Mouse (Mus musculus) adrenal gland, postnatal 25 days (tissue): Measurements from ENCODE around the gene Tbc1d22a. TPM values are rescaled to one million over a fixed set of nuclear protein-coding genes. Genes with fewer than 3 reads are reported as not detected.

Experiments
- DNase-seq: peaks from one replicate; pipeline ENCODE4 v3.0.0; 2021; ENCODE audit warnings: mixed read lengths
- total RNA-seq: library from RNA; stranded (reverse); gene quantifications from 2 replicates; pipeline ENCODE4 v1.2.3, GENCODE M21; 2021

Gene Tbc1d22a
- total RNA-seq, 1 experiment from 2014 or later, result 33.8 TPM

GRCm38 (mm10) chr15:86449236-86449635, 235.0 kb downstream of the Tbc1d22a start:
- no peak for DNase-seq

- DNase-seq, result no peak
These were observed 235.5 kb downstream of the Tbc1d22a start for GRCm38 (mm10) chr15:86449794-86450193.

- DNase-seq, result no peak
These were observed 245.2 kb downstream of the Tbc1d22a start for GRCm38 (mm10) chr15:86459413-86459812.

DNA sequence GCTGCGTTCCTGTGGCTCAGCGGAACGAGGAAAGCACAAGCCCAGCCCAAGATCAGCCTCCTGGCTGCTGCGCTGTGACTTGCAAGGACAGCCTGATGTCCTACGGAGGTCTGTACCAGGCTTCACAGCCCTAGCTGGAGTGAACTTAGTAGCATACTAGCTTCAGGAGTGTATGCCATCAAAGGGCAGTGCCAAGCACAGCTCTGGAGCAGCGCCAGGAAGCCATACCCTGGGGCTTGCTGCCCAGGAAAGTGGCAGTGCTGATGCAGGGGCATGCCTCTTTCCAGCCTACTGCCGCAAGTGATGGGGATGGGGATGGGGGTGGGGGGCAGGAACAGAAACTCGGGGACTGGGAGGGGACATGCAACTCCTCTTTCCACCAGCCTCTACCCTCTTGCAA, 248.4 kb downstream of the Tbc1d22a start:
- DNase-seq, result no peak

GRCm38 (mm10) chr15:86468082-86468481, 253.8 kb downstream of the Tbc1d22a start:
- DNase-seq, result no peak

DNA sequence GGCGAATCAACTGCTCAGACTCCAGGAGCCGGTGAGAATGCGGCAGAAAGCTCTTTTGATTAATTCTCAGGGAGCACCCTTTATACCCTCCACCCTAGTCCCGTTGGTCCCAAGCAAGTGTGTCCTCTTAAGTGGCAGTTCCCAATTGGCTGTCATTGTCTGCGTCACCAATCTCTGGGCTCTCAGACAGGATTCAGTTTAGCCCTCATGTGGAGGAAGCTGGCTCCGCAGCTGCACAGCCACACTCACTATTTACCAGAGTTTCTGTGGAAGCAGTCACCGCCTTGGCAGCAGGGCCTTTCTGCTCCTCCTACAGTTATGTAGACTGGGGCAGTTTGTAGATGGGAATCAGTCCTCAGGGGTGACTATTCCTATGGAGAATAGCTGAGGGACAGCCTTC, 256.9 kb downstream of the Tbc1d22a start:
- no peak for DNase-seq

DNA sequence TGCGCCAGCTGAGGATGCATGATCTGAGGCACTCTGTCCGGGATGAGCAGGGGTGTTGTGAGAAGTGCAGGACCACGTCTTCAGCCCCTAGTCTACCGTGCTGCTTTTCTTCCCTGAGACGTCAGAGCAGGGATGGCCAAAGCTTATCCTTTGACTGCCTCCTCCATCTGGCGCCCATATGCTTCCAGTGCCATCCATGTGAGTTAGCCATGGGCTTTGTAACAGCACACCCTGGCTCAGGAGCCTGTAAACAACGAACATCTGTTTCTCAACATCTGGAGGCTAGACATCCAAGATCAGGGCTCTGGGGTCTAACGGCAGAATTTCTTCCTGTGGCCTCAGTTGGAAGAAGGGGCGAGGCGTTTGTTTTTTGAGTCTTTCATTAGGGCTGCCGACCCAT, 259.2 kb downstream of the Tbc1d22a start:
- no peak for DNase-seq

DNA sequence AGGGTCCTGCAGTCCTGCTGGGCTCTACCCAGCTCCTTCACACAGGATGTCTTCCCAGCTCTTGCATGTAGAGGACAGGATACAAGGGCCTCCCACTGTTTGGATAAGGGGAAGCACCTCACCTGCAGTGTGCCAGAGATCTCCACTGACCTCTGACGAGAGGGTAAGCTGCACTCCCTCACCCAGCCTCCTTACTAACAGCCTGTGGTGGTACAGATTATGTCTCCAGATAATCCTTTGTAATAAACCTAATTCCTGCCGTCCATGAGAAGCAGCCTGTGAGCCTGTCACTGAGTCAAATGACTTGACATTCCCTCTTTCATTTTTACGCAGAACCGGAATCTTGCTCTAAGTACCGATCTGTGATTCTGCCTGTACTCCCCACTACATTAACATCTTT, 260.7 kb downstream of the Tbc1d22a start:
- DNase-seq, result no peak

- no peak for DNase-seq
These were observed 262.2 kb downstream of the Tbc1d22a start for GRCm38 (mm10) chr15:86476483-86476882.

- no peak for DNase-seq
These were observed 262.8 kb downstream of the Tbc1d22a start for GRCm38 (mm10) chr15:86477032-86477431.

DNA sequence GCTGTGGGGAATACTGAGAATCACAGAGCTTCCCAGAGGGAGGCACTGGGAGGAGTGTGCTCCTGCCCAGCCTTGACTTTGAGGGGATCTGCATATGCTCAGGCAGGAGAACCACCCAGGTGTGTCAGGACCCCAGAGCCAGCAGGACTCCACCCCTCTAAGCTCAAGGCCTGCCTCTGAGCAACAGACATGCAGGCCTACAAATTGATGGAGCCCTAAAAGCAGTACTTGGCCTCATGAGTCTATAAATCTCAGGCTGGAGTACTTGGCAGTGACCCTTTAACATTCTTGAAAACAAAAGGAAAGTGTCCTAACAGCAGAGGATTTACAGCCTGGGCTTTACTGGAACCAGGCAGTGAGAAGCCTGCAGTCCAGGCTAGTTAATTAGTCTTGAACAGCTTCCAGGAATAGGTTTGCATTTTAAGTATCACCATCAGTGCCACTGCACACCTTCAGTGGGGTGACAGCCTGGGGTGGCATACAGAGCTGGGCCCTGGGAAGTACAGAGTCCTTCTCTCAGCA, 263.3 kb downstream of the Tbc1d22a start:
- DNase-seq, result no peak

GRCm38 (mm10) chr15:86478685-86479502, 264.6 kb downstream of the Tbc1d22a start:
- no peak for DNase-seq

- no peak for DNase-seq
These were observed 268.1 kb downstream of the Tbc1d22a start for GRCm38 (mm10) chr15:86482362-86482761.

DNA sequence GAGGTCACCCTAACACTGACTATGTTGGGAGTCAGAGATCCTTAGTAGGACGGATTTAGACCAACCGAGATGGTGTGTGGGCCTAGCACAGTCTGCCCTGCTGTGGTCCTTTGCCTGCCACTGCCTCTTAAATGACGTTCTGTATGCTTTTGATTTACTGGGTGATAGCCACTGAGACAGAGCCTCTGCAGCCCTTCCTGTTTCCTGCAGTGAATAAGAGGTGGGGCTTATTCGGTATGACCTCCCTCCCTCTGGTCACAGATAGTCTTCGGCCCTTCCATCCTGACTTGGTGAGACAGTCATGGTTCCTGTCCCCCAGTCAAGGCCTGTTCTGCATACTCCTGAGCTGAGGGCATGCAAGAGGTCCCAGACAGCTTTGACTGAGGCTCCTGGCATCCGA, 271.6 kb downstream of the Tbc1d22a start:
- no peak for DNase-seq

GRCm38 (mm10) chr15:86487359-86487758, 273.1 kb downstream of the Tbc1d22a start:
- no peak for DNase-seq

GRCm38 (mm10) chr15:86491434-86492099, 277.3 kb downstream of the Tbc1d22a start:
- DNase-seq, result no peak

- DNase-seq, result no peak
These were observed 278.4 kb downstream of the Tbc1d22a start for GRCm38 (mm10) chr15:86492636-86493035.

- DNase-seq, result no peak
These were observed 281.9 kb downstream of the Tbc1d22a start for GRCm38 (mm10) chr15:86496209-86496608.

DNA sequence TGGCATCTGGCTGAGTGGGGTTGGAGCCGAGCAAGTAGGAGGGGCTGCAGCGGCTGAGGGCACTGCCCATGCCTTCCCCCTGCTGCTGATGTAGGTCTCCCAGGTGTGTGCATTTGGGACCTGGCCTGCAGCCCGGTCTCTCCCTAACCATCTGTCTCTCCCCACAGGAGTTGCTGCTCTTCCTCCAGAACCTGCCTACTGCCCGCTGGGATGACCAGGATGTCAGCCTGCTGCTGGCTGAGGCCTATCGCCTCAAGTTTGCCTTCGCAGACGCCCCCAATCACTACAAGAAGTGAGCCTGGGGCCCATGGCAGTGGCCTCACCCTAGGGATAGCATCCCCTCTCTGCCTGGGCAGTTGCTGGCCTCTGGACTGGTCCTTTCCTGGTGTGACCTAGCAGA, 282.4 kb downstream of the Tbc1d22a start:
- DNase-seq, result no peak

DNA sequence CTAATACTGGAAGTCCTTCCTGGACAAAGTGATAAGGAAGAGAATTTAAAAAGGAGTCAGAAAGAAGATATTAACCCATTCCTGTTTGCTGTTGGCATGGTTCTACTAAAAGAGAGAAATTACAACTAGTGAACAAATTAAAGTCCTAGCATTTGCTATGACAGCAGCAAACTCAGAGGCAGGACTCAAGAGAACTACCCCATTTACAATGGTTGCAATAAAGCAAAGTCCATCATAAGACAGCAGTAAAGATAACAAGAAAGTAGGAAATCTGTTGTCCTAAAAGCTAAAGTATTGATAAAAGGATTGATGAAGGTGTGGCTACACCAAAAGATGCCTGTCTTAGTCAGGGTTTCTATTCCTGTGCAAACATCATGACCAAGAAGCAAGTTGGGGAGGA, 286.3 kb downstream of the Tbc1d22a start:
- DNase-seq, result no peak

- no peak for DNase-seq
These were observed 289.2 kb downstream of the Tbc1d22a start for GRCm38 (mm10) chr15:86503413-86503812.

- DNase-seq, result no peak
These were observed 292.4 kb downstream of the Tbc1d22a start for GRCm38 (mm10) chr15:86506666-86507065.

GRCm38 (mm10) chr15:86507546-86507945, 293.3 kb downstream of the Tbc1d22a start:
- DNase-seq, result no peak
